Mouse (Mus musculus): ENCODE measurements around the gene Gnl2.

The Gnl2 gene

GRCm38 (mm10) chr4:125084403-125085345, 68.3 kb downstream of the Gnl2 start, which contains the start of gene Meaf6:
Meaf6 (plus strand) TSS chr4:125085134.
- peak; percentile 92 for DNase-seq (ENCODE audit: low spot score)

- DNase-seq (ENCODE audit: low spot score): peak; percentile 75
Measured at GRCm38 (mm10) chr4:125085346-125085841, 69.0 kb downstream of the Gnl2 start.

- DNase-seq (ENCODE audit: low spot score): no peak
Measured at GRCm38 (mm10) chr4:125093031-125093430, 76.6 kb downstream of the Gnl2 start.

- no peak for DNase-seq (ENCODE audit: low spot score)
Measured at GRCm38 (mm10) chr4:125096066-125096465, 79.7 kb downstream of the Gnl2 start.

- no peak for DNase-seq (ENCODE audit: low spot score)
Measured at GRCm38 (mm10) chr4:125097412-125097811, 81.0 kb downstream of the Gnl2 start.

GRCm38 (mm10) chr4:125099458-125099857, 83.1 kb downstream of the Gnl2 start:
- peak; percentile 94 for DNase-seq (ENCODE audit: low spot score)

GRCm38 (mm10) chr4:125101334-125101733, 84.9 kb downstream of the Gnl2 start:
- no peak for DNase-seq (ENCODE audit: low spot score)

Data from retina, embryonic 14.5 days (tissue).